Mouse (Mus musculus): ENCODE measurements around the gene Dennd2d. TPM values are rescaled to one million over a fixed set of nuclear protein-coding genes. Genes with fewer than 3 reads are reported as not detected.

Gene Dennd2d
- 0.46 and 0.63 TPM in 2 replicates for polyA plus RNA-seq (2014; fragmentation: Nextera tagmentation; extraction: Ambion mirVana)

GRCm38 (mm10) chr3:106482281-106483081, at the start of gene Dennd2d:
Gene Dennd2d, plus strand, starts transcription at chr3:106482405.
- Histone ChIP-seq H3K9ac (replicated peaks; ENCODE audit: low read length) (peak within 1 kb of the TSS; percentile 57), H3K9me3 (ENCODE audit: control insufficient read depth, low read length) (no peaks in the 10 kb centered on the region), H3K4me1 (ENCODE audit: control insufficient read depth, insufficient read depth, low read length) (peaks cover 9% of the 10 kb centered on the region; the same call in 1 of the 2 replicates), H3K36me3 (ENCODE audit: control insufficient read depth, insufficient read depth, low read length) (no peaks in the 10 kb centered on the region), H3K4me3 (replicated peaks; ENCODE audit: low read depth, low read length) (peak within 1 kb of the TSS; percentile 46), H3K27me3 (ENCODE audit: control insufficient read depth, insufficient read depth, low read length) (no peaks in the 10 kb centered on the region), H3K27ac (replicated peaks; ENCODE audit: low read depth, low read length) (no peak within 1 kb of the TSS), H3K4me2 (ENCODE audit: low read length) (peak within 1 kb of the TSS; percentile 95)
- ATAC-seq (ENCODE audit: low FRiP score, low TSS enrichment) (peak; percentile 55), DNase-seq (peak; percentile 17)
- 2% methylated on average over 44 of the region's 44 CpGs for WGBS

- DNase-seq = peak; percentile 84
- H3K36me3 ChIP-seq (ENCODE audit: control insufficient read depth, insufficient read depth, low read length) = no peaks in the 10 kb centered on the region
- ATAC-seq (ENCODE audit: low FRiP score, low TSS enrichment) = peak; percentile 67
- H3K9me3 ChIP-seq (ENCODE audit: control insufficient read depth, low read length) = no peaks in the 10 kb centered on the region
- no peak overlapping the region for H3K4me3 ChIP-seq (replicated peaks; ENCODE audit: low read depth, low read length)
- no peak overlapping the region for H3K9ac ChIP-seq (replicated peaks; ENCODE audit: low read length)
- no peak overlapping the region for H3K4me2 ChIP-seq (ENCODE audit: low read length)
- no peaks in the 10 kb centered on the region for H3K27me3 ChIP-seq (ENCODE audit: control insufficient read depth, insufficient read depth, low read length)
- no peak overlapping the region for H3K27ac ChIP-seq (replicated peaks; ENCODE audit: low read depth, low read length)
- H3K4me1 ChIP-seq (ENCODE audit: control insufficient read depth, insufficient read depth, low read length) = no peaks in the 10 kb centered on the region
Observed at GRCm38 (mm10) chr3:106448571-106448970, 33.6 kb upstream of the Dennd2d start.

- H3K27me3 ChIP-seq (ENCODE audit: control insufficient read depth, insufficient read depth, low read length) = no peaks in the 10 kb centered on the region
- no peak overlapping the region for H3K4me3 ChIP-seq (replicated peaks; ENCODE audit: low read depth, low read length)
- no peak overlapping the region for H3K9ac ChIP-seq (replicated peaks; ENCODE audit: low read length)
- DNase-seq = no peak
- no peak for ATAC-seq (ENCODE audit: low FRiP score, low TSS enrichment)
- no peak overlapping the region for H3K4me2 ChIP-seq (ENCODE audit: low read length)
- no peaks in the 10 kb centered on the region for H3K4me1 ChIP-seq (ENCODE audit: control insufficient read depth, insufficient read depth, low read length)
- no peak overlapping the region for H3K27ac ChIP-seq (replicated peaks; ENCODE audit: low read depth, low read length)
- no peaks in the 10 kb centered on the region for H3K9me3 ChIP-seq (ENCODE audit: control insufficient read depth, low read length)
- no peaks in the 10 kb centered on the region for H3K36me3 ChIP-seq (ENCODE audit: control insufficient read depth, insufficient read depth, low read length)
Observed at GRCm38 (mm10) chr3:106448995-106449394, 33.2 kb upstream of the Dennd2d start.

- no peak overlapping the region for H3K4me3 ChIP-seq (replicated peaks; ENCODE audit: low read depth, low read length)
- no peaks in the 10 kb centered on the region for H3K27me3 ChIP-seq (ENCODE audit: control insufficient read depth, insufficient read depth, low read length)
- H3K4me1 ChIP-seq (ENCODE audit: control insufficient read depth, insufficient read depth, low read length) = no peaks in the 10 kb centered on the region
- no peaks in the 10 kb centered on the region for H3K9me3 ChIP-seq (ENCODE audit: control insufficient read depth, low read length)
- ATAC-seq (ENCODE audit: low FRiP score, low TSS enrichment) = no peak
- no peak for DNase-seq
- no peak overlapping the region for H3K9ac ChIP-seq (replicated peaks; ENCODE audit: low read length)
- no peak overlapping the region for H3K27ac ChIP-seq (replicated peaks; ENCODE audit: low read depth, low read length)
- no peaks in the 10 kb centered on the region for H3K36me3 ChIP-seq (ENCODE audit: control insufficient read depth, insufficient read depth, low read length)
- no peak overlapping the region for H3K4me2 ChIP-seq (ENCODE audit: low read length)
- 85% methylated on average over 4 of the region's 4 CpGs for WGBS
Observed at GRCm38 (mm10) chr3:106449567-106449966, 32.6 kb upstream of the Dennd2d start.

- Histone ChIP-seq H3K4me3 (replicated peaks; ENCODE audit: low read depth, low read length) (no peak overlapping the region), H3K4me1 (ENCODE audit: control insufficient read depth, insufficient read depth, low read length) (no peaks in the 10 kb centered on the region), H3K36me3 (ENCODE audit: control insufficient read depth, insufficient read depth, low read length) (no peaks in the 10 kb centered on the region), H3K9ac (replicated peaks; ENCODE audit: low read length) (no peak overlapping the region), H3K9me3 (ENCODE audit: control insufficient read depth, low read length) (no peaks in the 10 kb centered on the region), H3K27ac (replicated peaks; ENCODE audit: low read depth, low read length) (no peak overlapping the region), H3K27me3 (ENCODE audit: control insufficient read depth, insufficient read depth, low read length) (no peaks in the 10 kb centered on the region), H3K4me2 (ENCODE audit: low read length) (no peak overlapping the region)
- WGBS = 81% methylated on average over 4 of the region's 4 CpGs
- ATAC-seq (ENCODE audit: low FRiP score, low TSS enrichment) = no peak
- DNase-seq = no peak
Observed at GRCm38 (mm10) chr3:106452616-106453015, 29.6 kb upstream of the Dennd2d start.

- no peaks in the 10 kb centered on the region for H3K36me3 ChIP-seq (ENCODE audit: control insufficient read depth, insufficient read depth, low read length)
- H3K9me3 ChIP-seq (ENCODE audit: control insufficient read depth, low read length) = no peaks in the 10 kb centered on the region
- H3K4me1 ChIP-seq (ENCODE audit: control insufficient read depth, insufficient read depth, low read length) = no peaks in the 10 kb centered on the region
- H3K4me3 ChIP-seq (replicated peaks; ENCODE audit: low read depth, low read length) = no peak overlapping the region
- ATAC-seq (ENCODE audit: low FRiP score, low TSS enrichment) = no peak
- H3K4me2 ChIP-seq (ENCODE audit: low read length) = no peak overlapping the region
- DNase-seq = no peak
- H3K9ac ChIP-seq (replicated peaks; ENCODE audit: low read length) = no peak overlapping the region
- WGBS = 86% methylated on average over 2 of the region's 2 CpGs
- no peaks in the 10 kb centered on the region for H3K27me3 ChIP-seq (ENCODE audit: control insufficient read depth, insufficient read depth, low read length)
- H3K27ac ChIP-seq (replicated peaks; ENCODE audit: low read depth, low read length) = no peak overlapping the region
Observed at GRCm38 (mm10) chr3:106457298-106457869, 24.8 kb upstream of the Dennd2d start.

- Histone ChIP-seq H3K9ac (replicated peaks; ENCODE audit: low read length) (no peak overlapping the region), H3K9me3 (ENCODE audit: control insufficient read depth, low read length) (no peaks in the 10 kb centered on the region), H3K27ac (replicated peaks; ENCODE audit: low read depth, low read length) (no peak overlapping the region), H3K4me3 (replicated peaks; ENCODE audit: low read depth, low read length) (no peak overlapping the region), H3K36me3 (ENCODE audit: control insufficient read depth, insufficient read depth, low read length) (no peaks in the 10 kb centered on the region), H3K4me1 (ENCODE audit: control insufficient read depth, insufficient read depth, low read length) (no peaks in the 10 kb centered on the region), H3K4me2 (ENCODE audit: low read length) (no peak overlapping the region), H3K27me3 (ENCODE audit: control insufficient read depth, insufficient read depth, low read length) (no peaks in the 10 kb centered on the region)
- no peak for ATAC-seq (ENCODE audit: low FRiP score, low TSS enrichment)
- DNase-seq = no peak
- 93% methylated on average over 2 of the region's 2 CpGs for WGBS
Observed at GRCm38 (mm10) chr3:106462059-106462470, 20.1 kb upstream of the Dennd2d start.

GRCm38 (mm10) chr3:106462493-106462892, 19.7 kb upstream of the Dennd2d start:
- Histone ChIP-seq H3K27ac (replicated peaks; ENCODE audit: low read depth, low read length) (no peak overlapping the region), H3K9me3 (ENCODE audit: control insufficient read depth, low read length) (no peaks in the 10 kb centered on the region), H3K9ac (replicated peaks; ENCODE audit: low read length) (no peak overlapping the region), H3K27me3 (ENCODE audit: control insufficient read depth, insufficient read depth, low read length) (no peaks in the 10 kb centered on the region), H3K4me3 (replicated peaks; ENCODE audit: low read depth, low read length) (no peak overlapping the region), H3K36me3 (ENCODE audit: control insufficient read depth, insufficient read depth, low read length) (no peaks in the 10 kb centered on the region), H3K4me1 (ENCODE audit: control insufficient read depth, insufficient read depth, low read length) (no peaks in the 10 kb centered on the region), H3K4me2 (ENCODE audit: low read length) (no peak overlapping the region)
- no peak for DNase-seq
- ATAC-seq (ENCODE audit: low FRiP score, low TSS enrichment) = no peak
- WGBS = 73% methylated on average over 3 of the region's 3 CpGs

- Histone ChIP-seq H3K4me3 (replicated peaks; ENCODE audit: low read depth, low read length) (no peak overlapping the region), H3K27ac (replicated peaks; ENCODE audit: low read depth, low read length) (no peak overlapping the region), H3K4me1 (ENCODE audit: control insufficient read depth, insufficient read depth, low read length) (no peaks in the 10 kb centered on the region), H3K9ac (replicated peaks; ENCODE audit: low read length) (no peak overlapping the region), H3K27me3 (ENCODE audit: control insufficient read depth, insufficient read depth, low read length) (no peaks in the 10 kb centered on the region), H3K36me3 (ENCODE audit: control insufficient read depth, insufficient read depth, low read length) (no peaks in the 10 kb centered on the region), H3K9me3 (ENCODE audit: control insufficient read depth, low read length) (no peaks in the 10 kb centered on the region), H3K4me2 (ENCODE audit: low read length) (no peak overlapping the region)
- WGBS = 95% methylated on average over 1 of the region's 1 CpGs
- no peak for ATAC-seq (ENCODE audit: low FRiP score, low TSS enrichment)
- DNase-seq = no peak
Observed at GRCm38 (mm10) chr3:106464750-106465149, 17.5 kb upstream of the Dennd2d start.
